Mouse (Mus musculus) intestine, postnatal 0 days (tissue): Measurements from ENCODE around the gene Tbx18. TPM values are rescaled to one million over a fixed set of nuclear protein-coding genes. Genes with fewer than 3 reads are reported as not detected.

Source experiments
- ATAC-seq: fragments of 200-750 bp; cut with Nextera tagmentation; 2 replicates; pipeline ENCODE4 v1.8.0; 2017; ENCODE audit warnings: mild to moderate bottlenecking, moderate TSS enrichment, moderate library complexity
- H3K27ac ChIP-seq: fragments of 300-500 bp; sonication (generic); 2 replicates; pipeline ENCODE4 v1.5.1; 2014; ENCODE audit warnings: mild to moderate bottlenecking, low read depth, low read length, moderate library complexity
- H3K27me3 ChIP-seq: fragments of 300-500 bp; sonication (generic); replicated peaks from 2 replicates; pipeline ENCODE4 v1.6.1; 2014; ENCODE audit warnings: low read length, mixed read lengths; ENCODE audit not compliant: control insufficient read depth, insufficient read depth
- H3K36me3 ChIP-seq: fragments of 300-500 bp; sonication (generic); 2 replicates; pipeline ENCODE4 v1.6.1; 2014; ENCODE audit warnings: mild to moderate bottlenecking, moderate library complexity; ENCODE audit not compliant: control insufficient read depth, insufficient read depth
- H3K4me1 ChIP-seq: fragments of 300-500 bp; sonication (generic); replicated peaks from 2 replicates; pipeline ENCODE4 v1.6.1; 2014; ENCODE audit warnings: antibody characterized with exemption, low read length, mixed read lengths; ENCODE audit not compliant: control insufficient read depth, insufficient read depth
- H3K4me2 ChIP-seq: fragments of 300-500 bp; sonication (generic); replicated peaks from 2 replicates; pipeline ENCODE4 v1.6.1; 2014; ENCODE audit warnings: low read depth, mild to moderate bottlenecking, moderate library complexity
- H3K4me3 ChIP-seq: fragments of 300-500 bp; sonication (generic); 2 replicates; pipeline ENCODE4 v1.5.1; 2014; ENCODE audit warnings: low read depth, low read length
- H3K9ac ChIP-seq: fragments of 300-500 bp; sonication (generic); 2 replicates; pipeline ENCODE4 v1.6.1; 2014; ENCODE audit warnings: mild to moderate bottlenecking, low read depth, low read length
- H3K9me3 ChIP-seq: fragments of 300-500 bp; sonication (generic); 2 replicates; pipeline ENCODE4 v1.6.1; 2016; ENCODE audit warnings: mixed run types; ENCODE audit not compliant: control insufficient read depth
- CTCF ChIP-seq: sonication (generic); IDR thresholded peaks from 2 replicates; pipeline ENCODE4 v1.5.1; 2016; ENCODE audit warnings: low read depth, mild to moderate bottlenecking, control low read depth, antibody characterized with exemption, moderate library complexity
- WGBS: fragments of 180-500 bp; shearing (Covaris S2); extraction: QIAGEN DNeasy Blood & Tissue Kit; methylation state at CpG from one replicate; pipeline ENCODE4 v1.1.7; 2014; 5-methylcytosine and 5-hydroxymethylcytosine counted together
- polyA plus RNA-seq: library from polyadenylated mRNA; unstranded; fragments of >200 nt; fragmentation: Nextera tagmentation; extraction: Ambion mirVana; gene quantifications from 2 replicates; pipeline ENCODE4 v1.2.1, GENCODE M21; 2015

Gene Tbx18
- polyA plus RNA-seq, 1 experiment from 2014 or later: 0.10 TPM

DNA sequence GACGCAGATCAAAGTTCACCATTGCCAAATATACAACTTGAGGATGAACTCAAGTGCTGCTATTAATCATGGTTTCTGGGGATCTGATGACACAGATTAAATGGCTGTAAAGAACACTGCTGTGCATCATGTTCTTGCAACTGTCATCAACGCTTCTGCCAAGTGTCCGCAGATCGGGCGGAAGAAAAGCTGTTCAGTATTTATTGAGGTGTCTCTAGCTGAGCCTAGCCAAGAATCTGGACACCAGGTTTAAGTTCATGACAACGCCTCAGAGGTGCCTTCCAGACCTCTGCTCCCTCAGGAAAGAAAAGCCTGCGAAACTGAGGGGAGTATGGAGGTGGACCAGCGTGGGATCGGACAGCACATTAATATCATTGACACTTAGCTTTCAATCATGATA is 44.1 kb downstream of the Tbx18 start:
- no peak overlapping the region for H3K27ac ChIP-seq
- H3K4me3 ChIP-seq: no peak overlapping the region
- H3K4me1 ChIP-seq: no peaks in the 10 kb centered on the region
- H3K36me3 ChIP-seq: no peaks in the 10 kb centered on the region
- 74% methylated on average over 9 of the region's 9 CpGs for WGBS
- no peak overlapping the region for H3K4me2 ChIP-seq
- H3K9ac ChIP-seq: no peak overlapping the region
- H3K27me3 ChIP-seq: no peaks in the 10 kb centered on the region
- no peak for ATAC-seq
- no peak for TF ChIP-seq CTCF
- H3K9me3 ChIP-seq: no peaks in the 10 kb centered on the region

DNA sequence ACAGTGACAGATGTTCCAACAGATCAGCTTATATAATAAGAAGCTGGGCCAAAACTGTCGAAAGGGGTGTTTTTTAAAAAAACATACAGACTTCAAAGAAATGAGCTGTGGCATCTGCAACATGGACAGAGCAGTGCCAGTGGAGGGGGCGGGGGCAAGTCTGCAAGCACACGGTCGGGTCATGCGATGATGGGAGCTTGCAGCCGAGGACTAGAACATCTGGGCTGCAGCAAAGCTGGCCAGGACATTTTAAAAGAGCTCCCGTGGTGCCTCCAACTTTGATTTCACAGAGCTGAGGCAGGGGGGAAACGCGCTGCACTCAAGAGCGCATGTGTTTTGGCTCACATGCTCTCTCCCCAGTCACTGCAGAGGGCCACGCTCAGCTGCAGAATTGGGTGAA is 48.8 kb downstream of the Tbx18 start:
- Histone ChIP-seq H3K36me3 (no peaks in the 10 kb centered on the region), H3K9ac (no peak overlapping the region), H3K4me2 (0 out of 2 replicates have a peak overlapping the region, but pooled peaks have one; percentile 3), H3K4me1 (no peaks in the 10 kb centered on the region), H3K27me3 (no peaks in the 10 kb centered on the region), H3K9me3 (no peaks in the 10 kb centered on the region), H3K27ac (no peak overlapping the region), H3K4me3 (no peak overlapping the region)
- no peak for TF ChIP-seq CTCF
- 57% methylated on average over 11 of the region's 11 CpGs for WGBS
- ATAC-seq: no peak
